Mouse (Mus musculus) embryonic facial prominence, embryonic 14.5 days (tissue): Measurements from ENCODE around the gene Alg9. TPM values are rescaled to one million over a fixed set of nuclear protein-coding genes. Genes with fewer than 3 reads are reported as not detected.
A peak's percentile ranks its signal among the peaks of the same experiment; 100 is the strongest.

Experiments used
- ATAC-seq: fragments of 200-750 bp; cut with Nextera tagmentation; 2 replicates; pipeline ENCODE4 v1.8.0; 2017; ENCODE audit warnings: low read depth, moderate number of reproducible peaks, moderate TSS enrichment
- DNase-seq: peaks from one replicate; pipeline ENCODE4 v3.0.0-alpha.2; 2015; ENCODE audit warnings: low spot score
- H3K27ac ChIP-seq: fragments of 300-500 bp; sonication (generic); replicated peaks from 2 replicates; pipeline ENCODE4 v1.5.1; 2014; ENCODE audit warnings: low read depth, mild to moderate bottlenecking, low read length, moderate library complexity
- H3K27me3 ChIP-seq: fragments of 300-500 bp; sonication (generic); replicated peaks from 2 replicates; pipeline ENCODE4 v1.6.1; 2014; ENCODE audit warnings: low read length; ENCODE audit not compliant: control insufficient read depth, insufficient read depth
- H3K36me3 ChIP-seq: fragments of 300-500 bp; sonication (generic); 2 replicates; pipeline ENCODE4 v1.6.1; 2014; ENCODE audit warnings: low read length, mixed read lengths; ENCODE audit not compliant: control insufficient read depth, insufficient read depth
- H3K4me1 ChIP-seq: fragments of 300-500 bp; sonication (generic); 2 replicates; pipeline ENCODE4 v1.6.1; 2014; ENCODE audit warnings: antibody characterized with exemption, low read length; ENCODE audit not compliant: control insufficient read depth, insufficient read depth
- H3K4me2 ChIP-seq: fragments of 300-500 bp; sonication (generic); 2 replicates; pipeline ENCODE4 v1.6.1; 2014; ENCODE audit warnings: low read depth, mild to moderate bottlenecking, low read length, moderate library complexity, mixed read lengths
- H3K4me3 ChIP-seq: fragments of 300-500 bp; sonication (generic); 2 replicates; pipeline ENCODE4 v1.5.1; 2014; ENCODE audit warnings: low read depth, mild to moderate bottlenecking, low read length
- H3K9ac ChIP-seq: fragments of 300-500 bp; sonication (generic); 2 replicates; pipeline ENCODE4 v1.6.1; 2014; ENCODE audit warnings: low read depth, mild to moderate bottlenecking, low read length, moderate library complexity, mixed read lengths
- H3K9me3 ChIP-seq: fragments of 300-500 bp; sonication (generic); 2 replicates; pipeline ENCODE4 v1.6.1; 2016; ENCODE audit warnings: low read length; ENCODE audit not compliant: control insufficient read depth
- WGBS: fragments of 180-500 bp; shearing (Covaris S2); extraction: QIAGEN DNeasy Blood & Tissue Kit; methylation state at CpG from one replicate; pipeline ENCODE4 v1.1.7; 2014; 5-methylcytosine and 5-hydroxymethylcytosine counted together
- polyA plus RNA-seq: library from polyadenylated mRNA; unstranded; fragments of >200 nt; fragmentation: Nextera tagmentation; extraction: Ambion mirVana; gene quantifications from 2 replicates; pipeline ENCODE4 v1.2.1, GENCODE M21; 2014

The Alg9 gene
- polyA plus RNA-seq, 1 experiment from 2014 or later = 35.7 TPM

DNA sequence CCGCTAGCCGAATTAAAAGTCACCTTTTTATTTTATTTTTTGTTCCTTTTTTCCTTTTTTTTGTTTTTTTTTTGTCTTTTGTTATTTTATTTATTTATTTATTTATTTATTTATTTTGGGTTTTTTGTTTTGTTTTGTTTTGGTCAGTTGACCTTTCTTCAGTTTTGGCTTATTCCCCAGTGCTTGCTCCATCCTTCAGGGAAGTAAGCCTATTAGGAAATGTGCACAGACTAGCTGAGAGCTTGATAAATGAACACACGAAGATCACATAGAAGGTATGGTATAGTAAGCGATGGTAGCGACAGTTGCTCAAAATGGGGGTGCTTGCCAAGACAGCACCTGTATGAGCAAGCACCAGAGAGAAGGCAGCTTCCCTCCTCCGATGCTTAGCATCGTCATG, 22.8 kb downstream of the Alg9 start:
- H3K4me3 ChIP-seq = no peak overlapping the region
- no peaks in the 10 kb centered on the region for H3K27me3 ChIP-seq
- no peak for DNase-seq
- ATAC-seq = no peak
- H3K36me3 ChIP-seq = peaks cover 73% of the 10 kb centered on the region
- H3K4me1 ChIP-seq = no peaks in the 10 kb centered on the region
- H3K9me3 ChIP-seq = no peaks in the 10 kb centered on the region
- no peak overlapping the region for H3K9ac ChIP-seq
- WGBS = 92% methylated on average over 7 of the region's 7 CpGs
- no peak overlapping the region for H3K27ac ChIP-seq
- no peak overlapping the region for H3K4me2 ChIP-seq

DNA sequence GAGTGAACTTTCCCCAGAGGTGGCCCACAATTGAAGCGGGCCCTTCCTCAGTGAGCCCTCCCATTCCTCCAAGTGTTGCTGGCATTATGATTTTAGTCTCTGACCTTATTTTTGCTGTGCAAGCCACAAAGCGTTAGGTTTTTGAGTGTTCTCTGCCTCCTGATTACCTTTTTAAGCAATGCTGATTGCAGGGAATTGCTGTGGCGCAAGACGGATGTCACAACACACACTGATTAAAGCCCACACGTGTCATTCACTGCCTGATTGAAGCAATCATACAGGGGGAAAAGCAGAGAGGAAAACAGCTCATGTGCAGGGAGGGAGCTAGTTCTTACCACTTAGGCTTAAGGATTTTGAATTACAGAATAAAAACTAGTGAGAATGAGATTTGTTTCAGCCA, 23.5 kb downstream of the Alg9 start:
- ATAC-seq (no peak), DNase-seq (no peak)
- no peaks in the 10 kb centered on the region for H3K4me1 ChIP-seq
- no peak overlapping the region for H3K4me3 ChIP-seq
- no peak overlapping the region for H3K27ac ChIP-seq
- H3K9me3 ChIP-seq = no peaks in the 10 kb centered on the region
- 80% methylated on average over 5 of the region's 5 CpGs for WGBS
- no peaks in the 10 kb centered on the region for H3K27me3 ChIP-seq
- H3K36me3 ChIP-seq = peaks cover 74% of the 10 kb centered on the region
- H3K4me2 ChIP-seq = no peak overlapping the region
- H3K9ac ChIP-seq = no peak overlapping the region

DNA sequence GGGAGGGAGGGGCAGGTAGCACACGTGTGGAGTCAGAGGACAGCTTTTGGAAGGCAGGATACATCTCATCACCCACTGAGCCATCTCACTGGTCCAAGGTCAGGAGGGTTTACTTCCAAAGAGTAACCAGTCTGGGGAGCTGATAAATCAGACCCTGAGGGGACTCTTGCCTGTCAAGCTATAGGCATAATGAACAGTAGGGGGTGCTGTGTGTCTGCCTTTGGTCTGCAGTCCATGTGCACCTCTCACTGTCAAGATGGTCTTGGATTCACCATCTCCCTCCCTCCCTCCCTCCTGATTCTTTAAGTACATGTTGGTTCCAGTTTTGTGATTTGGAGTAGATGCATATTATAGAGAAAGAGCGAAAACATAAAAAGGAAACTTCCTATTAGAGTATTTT, 26.2 kb downstream of the Alg9 start:
- no peak for ATAC-seq
- H3K27ac ChIP-seq = no peak overlapping the region
- 64% methylated on average over 2 of the region's 2 CpGs for whole genome bisulfite sequencing

GRCm38 (mm10) chr9:50803055-50803671, 28.3 kb downstream of the Alg9 start:
- no peak overlapping the region for H3K27ac ChIP-seq
- H3K4me3 ChIP-seq = no peak overlapping the region
- H3K27me3 ChIP-seq = no peaks in the 10 kb centered on the region
- peaks cover 86% of the 10 kb centered on the region for H3K36me3 ChIP-seq
- H3K9ac ChIP-seq = no peak overlapping the region
- ATAC-seq = no peak
- H3K4me2 ChIP-seq = no peak overlapping the region
- no peaks in the 10 kb centered on the region for H3K4me1 ChIP-seq
- 95% methylated on average over 7 of the region's 7 CpGs for WGBS
- no peak for DNase-seq
- no peaks in the 10 kb centered on the region for H3K9me3 ChIP-seq

More for the DNA sequence above, 26.2 kb downstream of the Alg9 start:
- H3K9me3 ChIP-seq = no peaks in the 10 kb centered on the region
- peaks cover 80% of the 10 kb centered on the region for H3K36me3 ChIP-seq
- no peaks in the 10 kb centered on the region for H3K4me1 ChIP-seq
- H3K4me2 ChIP-seq = no peak overlapping the region
- no peaks in the 10 kb centered on the region for H3K27me3 ChIP-seq
- peak; percentile 63 for DNase-seq
- no peak overlapping the region for H3K9ac ChIP-seq
- H3K4me3 ChIP-seq = no peak overlapping the region

GRCm38 (mm10) chr9:50808471-50808870, 33.7 kb downstream of the Alg9 start:
- peaks cover 72% of the 10 kb centered on the region for H3K36me3 ChIP-seq
- no peak for ATAC-seq
- 78% methylated on average over 6 of the region's 6 CpGs for WGBS
- H3K4me2 ChIP-seq = no peak overlapping the region
- no peaks in the 10 kb centered on the region for H3K4me1 ChIP-seq
- no peak overlapping the region for H3K9ac ChIP-seq
- H3K9me3 ChIP-seq = no peaks in the 10 kb centered on the region
- no peak overlapping the region for H3K4me3 ChIP-seq
- H3K27ac ChIP-seq = no peak overlapping the region
- DNase-seq = no peak
- H3K27me3 ChIP-seq = no peaks in the 10 kb centered on the region

- Histone ChIP-seq H3K27me3 (no peaks in the 10 kb centered on the region), H3K4me2 (no peak overlapping the region), H3K9ac (no peak overlapping the region), H3K4me3 (no peak overlapping the region), H3K36me3 (peaks cover 72% of the 10 kb centered on the region), H3K4me1 (no peaks in the 10 kb centered on the region), H3K9me3 (no peaks in the 10 kb centered on the region), H3K27ac (no peak overlapping the region)
- DNase-seq (no peak), ATAC-seq (no peak)
- WGBS = 92% methylated on average over 13 of the region's 13 CpGs
Observed at GRCm38 (mm10) chr9:50809146-50809545, 34.3 kb downstream of the Alg9 start.

GRCm38 (mm10) chr9:50811187-50811586, 36.4 kb downstream of the Alg9 start:
- Histone ChIP-seq H3K9ac (no peak overlapping the region), H3K4me2 (no peak overlapping the region), H3K36me3 (peaks cover 61% of the 10 kb centered on the region), H3K4me3 (no peak overlapping the region), H3K27me3 (no peaks in the 10 kb centered on the region), H3K27ac (no peak overlapping the region), H3K4me1 (no peaks in the 10 kb centered on the region), H3K9me3 (no peaks in the 10 kb centered on the region)
- no peak for ATAC-seq
- DNase-seq = no peak
- WGBS = 93% methylated on average over 7 of the region's 7 CpGs

DNA sequence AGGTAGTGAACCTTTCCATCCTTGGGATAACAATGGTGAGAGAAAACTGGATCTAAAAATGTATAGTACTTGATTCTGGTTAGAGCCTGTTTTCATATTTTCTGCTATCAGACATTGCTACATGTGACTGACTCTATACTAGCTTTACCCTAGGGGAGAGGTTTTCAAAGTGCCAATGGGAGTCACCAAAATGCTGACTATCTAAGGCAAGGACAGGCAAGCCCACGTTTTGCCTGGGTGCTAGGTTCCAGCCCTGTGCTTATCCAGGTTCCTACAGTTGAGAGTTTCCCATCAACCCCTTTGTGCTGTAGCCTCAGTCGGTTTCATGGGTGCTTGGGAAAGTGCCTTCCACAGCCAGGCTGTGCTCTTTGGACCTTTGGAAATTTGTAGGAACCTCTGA, 36.9 kb downstream of the Alg9 start:
- no peak overlapping the region for H3K9ac ChIP-seq
- peaks cover 60% of the 10 kb centered on the region for H3K36me3 ChIP-seq
- no peaks in the 10 kb centered on the region for H3K4me1 ChIP-seq
- H3K4me2 ChIP-seq = no peak overlapping the region
- WGBS = 88% methylated on average over 2 of the region's 2 CpGs
- ATAC-seq (no peak), DNase-seq (no peak)
- H3K9me3 ChIP-seq = no peaks in the 10 kb centered on the region
- no peak overlapping the region for H3K4me3 ChIP-seq
- no peaks in the 10 kb centered on the region for H3K27me3 ChIP-seq
- H3K27ac ChIP-seq = no peak overlapping the region

- WGBS = 96% methylated on average over 5 of the region's 5 CpGs
- ATAC-seq (no peak), DNase-seq (no peak)
- H3K4me1 ChIP-seq = no peaks in the 10 kb centered on the region
- H3K27ac ChIP-seq = no peak overlapping the region
- H3K36me3 ChIP-seq = peaks cover 61% of the 10 kb centered on the region
- no peak overlapping the region for H3K9ac ChIP-seq
- H3K9me3 ChIP-seq = no peaks in the 10 kb centered on the region
- H3K4me2 ChIP-seq = no peak overlapping the region
- H3K4me3 ChIP-seq = no peak overlapping the region
- H3K27me3 ChIP-seq = no peaks in the 10 kb centered on the region
Observed at GRCm38 (mm10) chr9:50813796-50814195, 39.0 kb downstream of the Alg9 start.
